ENCODE assay signal across 16 mouse cellular contexts in the genomic region with DNA sequence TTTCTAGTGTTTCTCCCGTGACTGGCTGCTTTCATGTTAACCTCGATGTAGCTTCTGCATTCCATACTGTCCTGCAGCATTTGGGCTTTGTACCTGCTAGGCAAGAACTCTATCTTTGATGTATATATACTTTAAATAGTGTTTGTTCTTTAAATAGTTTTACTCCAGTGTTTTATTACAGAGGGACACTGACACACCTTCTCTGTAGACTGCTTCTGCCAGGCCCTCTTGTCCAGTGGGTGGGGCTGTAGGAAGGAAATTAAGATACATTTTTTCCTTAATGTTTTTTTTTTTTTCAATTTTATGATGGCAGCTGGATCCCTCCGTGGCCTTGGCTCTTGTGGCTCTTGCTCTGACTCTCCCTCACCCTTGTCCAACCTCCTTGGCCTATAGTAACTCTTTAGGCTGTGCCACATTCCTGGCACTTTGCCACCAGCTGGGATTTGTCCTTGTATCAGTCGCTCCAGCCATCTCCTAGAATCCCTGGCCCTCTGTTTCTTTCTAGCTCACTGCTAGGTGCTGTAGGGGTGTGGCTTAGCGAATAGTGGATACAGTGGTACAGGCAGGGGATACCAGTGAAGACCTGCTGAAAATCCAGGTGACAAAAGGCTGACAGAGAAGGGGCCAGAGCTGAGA. TPM values are rescaled to one million over a fixed set of nuclear protein-coding genes. Genes with fewer than 3 reads are reported as not detected.
DNase-seq lines count a peak whose midpoint lies in the region; ATAC-seq and TF ChIP-seq lines count a peak whose summit lies in the region.
"Had no signal": no experiment of that assay in that cellular context is flagged by ENCODE, and none has a peak within 500 bp of the region (broad histone marks: within the 10 kb centered on the region; RNA-seq: fewer than 3 reads in every experiment).

No protein-coding gene starts in this region.

- ATAC-seq in lung, embryonic 16.5 days (ENCODE audit: low read depth) = peak; percentile 26; the same call in 1 of the 2 replicates
- ATAC-seq in intestine, postnatal 0 days = peak; percentile 84
- ATAC-seq: forebrain, embryonic 14.5 days; liver, embryonic 12.5 days had no signal

- H3K4me2 ChIP-seq in lung, embryonic 16.5 days (ENCODE audit: low read depth, low read length) = no peak overlapping the region
- 0 out of 2 replicates have a peak overlapping the region, but pooled peaks have one; percentile 13 for H3K4me2 ChIP-seq in intestine, postnatal 0 days (replicated peaks; ENCODE audit: low read depth)
- H3K4me2 ChIP-seq: liver, embryonic 12.5 days had no signal

- TF ChIP-seq POLR2A in lung, adult 2 months (IDR thresholded peaks at IDR 0.05; ENCODE audit: borderline replicate concordance, extremely low read depth, low read depth, low read length) = no peak

- intact Hi-C loops in left cerebral cortex, postnatal 36 days (cut with DNase I) = no loop called here

- no peak overlapping the region for H3K9ac ChIP-seq in lung, embryonic 16.5 days (ENCODE audit: low read length)
- no peak overlapping the region for H3K9ac ChIP-seq in intestine, postnatal 0 days (ENCODE audit: low read depth, low read length)
- H3K9ac ChIP-seq: liver, embryonic 12.5 days had no signal

- DNase-seq in cerebellum, postnatal 10 days = peak; percentile 29 to 42
- DNase-seq in cerebellum, adult 9-11 months = no peak
- DNase-seq in lung, adult 2 months = no peak
- peak; percentile 49 for DNase-seq in ZHBTc4 (ENCODE audit: low read depth, low spot score)
- DNase-seq in left cerebral cortex, postnatal 36 days (ENCODE audit: low spot score in 2 of 2) = no peak
- DNase-seq in neural tube, embryonic 10.5 days (ENCODE audit: extremely low spot score, low spot score) = no peak
- DNase-seq: cerebellum, postnatal 25 days; gastrocnemius, postnatal 25 days; layer of hippocampus, postnatal 36 days; left cerebral cortex, postnatal 4 days; lung, postnatal 36 days had no signal

- no peak overlapping the region for H3K4me3 ChIP-seq in lung, embryonic 16.5 days (ENCODE audit: low read length)
- H3K4me3 ChIP-seq in lung, adult 2 months (replicated peaks; ENCODE audit: extremely low read depth, low read depth, low read length) = no peak overlapping the region
- H3K4me3 ChIP-seq in intestine, postnatal 0 days (ENCODE audit: low read depth, low read length) = no peak overlapping the region
- H3K4me3 ChIP-seq: liver, embryonic 12.5 days; midbrain, embryonic 10.5 days had no signal

- no peaks in the 10 kb centered on the region for H3K27me3 ChIP-seq in lung, embryonic 16.5 days (ENCODE audit: control insufficient read depth, insufficient read depth, low read depth, low read length)
- H3K27me3 ChIP-seq in intestine, postnatal 0 days (replicated peaks; ENCODE audit: control insufficient read depth, insufficient read depth, low read length) = no peaks in the 10 kb centered on the region
- H3K27me3 ChIP-seq: liver, embryonic 12.5 days had no signal

- peak overlapping the region; percentile 55 for H3K27ac ChIP-seq in lung, embryonic 16.5 days (ENCODE audit: low read length)
- no peak overlapping the region for H3K27ac ChIP-seq in intestine, postnatal 0 days (ENCODE audit: low read depth, low read length)
- H3K27ac ChIP-seq: liver, embryonic 12.5 days; midbrain, embryonic 10.5 days had no signal

- no peaks in the 10 kb centered on the region for H3K9me3 ChIP-seq in lung, embryonic 16.5 days (ENCODE audit: control insufficient read depth, low read length)
- no peaks in the 10 kb centered on the region for H3K9me3 ChIP-seq in intestine, postnatal 0 days (ENCODE audit: control insufficient read depth)
- H3K9me3 ChIP-seq: liver, embryonic 12.5 days; midbrain, embryonic 10.5 days had no signal

- 25% methylated on average over 5 of the region's 5 CpGs for WGBS in lung, embryonic 16.5 days
- 43% methylated on average over 5 of the region's 5 CpGs for WGBS in lung, adult 2 months
- WGBS in intestine, postnatal 0 days = 17% methylated on average over 5 of the region's 5 CpGs

- H3K4me1 ChIP-seq in lung, embryonic 16.5 days (replicated peaks; ENCODE audit: control insufficient read depth, insufficient read depth, low read length) = peaks cover 12% of the 10 kb centered on the region
- no peaks in the 10 kb centered on the region for H3K4me1 ChIP-seq in lung, adult 2 months (ENCODE audit: control insufficient read depth, insufficient read depth, low read length)
- no peaks in the 10 kb centered on the region for H3K4me1 ChIP-seq in intestine, postnatal 0 days (replicated peaks; ENCODE audit: control insufficient read depth, insufficient read depth, low read length)
- H3K4me1 ChIP-seq: midbrain, embryonic 10.5 days had no signal

- no peak for TF ChIP-seq CTCF in lung, adult 2 months (IDR thresholded peaks at IDR 0.05; ENCODE audit: insufficient read depth, low read length)
- no peak for TF ChIP-seq CTCF in intestine, postnatal 0 days (IDR thresholded peaks at IDR 0.05; ENCODE audit: low read depth)

- no peaks in the 10 kb centered on the region for H3K36me3 ChIP-seq in lung, embryonic 16.5 days (ENCODE audit: control insufficient read depth, insufficient read depth, low read length)
- H3K36me3 ChIP-seq in intestine, postnatal 0 days (ENCODE audit: control insufficient read depth, insufficient read depth) = no peaks in the 10 kb centered on the region
- H3K36me3 ChIP-seq: liver, embryonic 12.5 days; midbrain, embryonic 10.5 days had no signal

RNA-seq across cellular contexts. Expression of a gene that starts 24.9 kb away (rescaled TPM):
- 21.6 and 22.2 TPM in 2 replicates for polyA plus RNA-seq in lung, embryonic 16.5 days (2015; fragmentation: Nextera tagmentation; extraction: Ambion mirVana)
- polyA plus RNA-seq in lung, adult 2 months (2012; rRNA removed) = 421 and 464 TPM in 2 replicates
- polyA plus RNA-seq in intestine, postnatal 0 days (2015; fragmentation: Nextera tagmentation; extraction: Ambion mirVana) = 10.6 and 13.2 TPM in 2 replicates
- total RNA-seq in left cerebral cortex, postnatal 36 days (2021) = 10 to 100 TPM; 15.4 to 18.6 TPM

RNA-seq across cellular contexts. Expression of a gene that starts 27.1 kb away (rescaled TPM):
- 356 and 405 TPM in 2 replicates for polyA plus RNA-seq in lung, embryonic 16.5 days (2015; fragmentation: Nextera tagmentation; extraction: Ambion mirVana)
- polyA plus RNA-seq in lung, adult 2 months (2012; rRNA removed) = 405 and 537 TPM in 2 replicates
- 96.1 and 99.5 TPM in 2 replicates for polyA plus RNA-seq in intestine, postnatal 0 days (2015; fragmentation: Nextera tagmentation; extraction: Ambion mirVana)
- total RNA-seq in left cerebral cortex, postnatal 36 days (2021) = 10 to 100 TPM; 42.0 to 54.3 TPM

Comparison
In these comparisons a context has a peak if more than half of its experiments do, and no peak if none do; other contexts are left out.
1. DNase-seq: peak in cerebellum, postnatal 10 days (2 of 2) and ZHBTc4 (single experiment); none in cerebellum, adult 9-11 months (single experiment), lung, adult 2 months (single experiment), left cerebral cortex, postnatal 36 days (0 of 2) and neural tube, embryonic 10.5 days (single experiment).
2. RNA of a gene that starts 24.9 kb away (polyA plus RNA-seq): 421 to 464 TPM in lung, adult 2 months; 21.6 to 22.2 TPM in lung, embryonic 16.5 days and 10.6 to 13.2 TPM in intestine, postnatal 0 days; every median in the first group is over 10 times any median in the second.